Mouse (Mus musculus): ENCODE data around the gene Prpf39. TPM values are rescaled to one million over a fixed set of nuclear protein-coding genes. Genes with fewer than 3 reads are reported as not detected.

The Prpf39 gene
- polyA plus RNA-seq (2012; fragmentation: generic; extraction: Trizol) = 4.3 TPM
- long read RNA-seq, experiment 1, full-length matches to known transcripts = 1 of 8 reads
- long read RNA-seq, experiment 1, partial matches to known transcripts = 5 of 8 reads
- long read RNA-seq, experiment 1, other reads (novel, unspliced or antisense) = 2 of 8 reads
- long read RNA-seq, experiment 2, full-length matches to known transcripts = 74 of 165 reads
- long read RNA-seq, experiment 2, partial matches to known transcripts = 45 of 165 reads
- long read RNA-seq, experiment 2, other reads (novel, unspliced or antisense) = 46 of 165 reads

DNA sequence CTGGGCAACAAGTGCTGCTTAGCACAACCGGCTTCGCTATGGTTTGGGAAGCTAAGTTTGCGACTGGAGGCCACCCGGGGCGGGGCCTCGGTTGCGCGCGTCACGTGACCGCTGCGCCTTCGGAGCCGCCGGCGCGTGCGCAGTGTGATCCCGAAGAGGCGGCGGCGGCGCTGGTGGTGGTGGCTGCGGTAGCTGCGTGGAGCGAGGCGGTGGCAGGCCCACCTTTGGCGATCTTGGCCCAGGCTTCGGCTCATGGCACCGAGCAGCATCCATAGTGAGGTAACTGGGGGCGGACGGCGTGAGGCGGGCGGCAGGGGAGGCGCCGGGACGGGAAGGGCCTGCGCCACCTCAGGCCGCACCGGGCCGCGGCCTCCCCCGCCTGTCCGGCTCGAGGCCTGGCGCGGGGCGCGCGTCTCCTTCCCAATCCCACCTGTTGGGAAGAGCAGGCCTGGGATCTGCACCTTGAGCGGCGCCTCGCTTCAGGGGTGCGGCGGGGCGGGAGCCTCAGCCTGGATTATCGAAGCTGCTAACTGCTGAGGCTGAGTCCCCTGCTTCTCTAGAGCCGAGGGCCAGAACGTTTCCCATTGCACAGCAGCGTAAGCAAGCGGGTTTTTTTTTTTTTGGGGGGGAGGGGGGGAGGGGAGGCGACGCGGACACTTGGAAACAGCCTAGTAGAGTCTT lies at the start of gene Prpf39:
Gene Prpf39 (plus strand): TSS at position 144 of the 681 bp plus-strand sequence.
- Histone ChIP-seq H3K79me2 (ENCODE audit: control insufficient read depth, insufficient read depth) (peaks cover 53% of the 10 kb centered on the region), H3K79me3 (ENCODE audit: low read depth) (peaks cover 51% of the 10 kb centered on the region), H3K27me3 (ENCODE audit: control insufficient read depth, insufficient read depth, insufficient read length) (no peaks in the 10 kb centered on the region), H3K36me3 (ENCODE audit: control insufficient read depth, insufficient read depth) (peaks cover 16% of the 10 kb centered on the region), H3ac (ENCODE audit: control insufficient read depth, insufficient read length, low read depth) (peak within 1 kb of the TSS; percentile 78), H3K4me3 (ENCODE audit: insufficient read depth, poor library complexity, severe bottlenecking) (peak within 1 kb of the TSS; percentile 56)
- peak; percentile 97 for TF ChIP-seq USF1 (IDR thresholded peaks at IDR 0.05; ENCODE audit: low read depth)
- TF ChIP-seq FOSL1 (IDR thresholded peaks at IDR 0.05; ENCODE audit: insufficient read depth, low read length, poor library complexity, severe bottlenecking) = no peak

DNA sequence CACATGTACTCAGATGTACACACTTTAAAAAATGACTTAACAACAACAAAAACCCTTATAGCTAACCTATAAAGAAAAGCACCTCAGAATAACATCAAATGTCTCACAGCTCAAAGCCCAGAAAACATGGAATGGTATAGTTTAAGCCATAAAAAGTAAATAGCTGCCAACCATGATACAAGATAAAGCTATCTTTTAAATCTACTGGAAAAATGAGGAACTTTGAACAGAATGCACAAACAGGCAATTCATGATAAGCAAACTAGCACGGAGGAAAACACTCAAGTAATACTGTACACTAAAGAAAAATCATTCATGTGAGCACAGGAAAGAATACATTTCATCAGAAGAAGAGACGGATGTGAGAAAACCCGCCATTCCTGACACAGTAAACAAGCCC lies 28.4 kb upstream of the Prpf39 start:
- TF ChIP-seq CTCF (IDR thresholded peaks at IDR 0.05; ENCODE audit: control insufficient read depth, insufficient read depth, insufficient read length) = no peak
- Histone ChIP-seq H3K36me3 (ENCODE audit: control insufficient read depth, insufficient read depth) (peaks cover 76% of the 10 kb centered on the region), H3K4me3 (ENCODE audit: insufficient read depth, poor library complexity, severe bottlenecking) (no peak overlapping the region), H3K79me3 (ENCODE audit: low read depth) (no peaks in the 10 kb centered on the region), H3K27me3 (ENCODE audit: control insufficient read depth, insufficient read depth, insufficient read length) (no peaks in the 10 kb centered on the region), H3K79me2 (ENCODE audit: control insufficient read depth, insufficient read depth) (no peaks in the 10 kb centered on the region), H3ac (ENCODE audit: control insufficient read depth, insufficient read length, low read depth) (no peak overlapping the region)

DNA sequence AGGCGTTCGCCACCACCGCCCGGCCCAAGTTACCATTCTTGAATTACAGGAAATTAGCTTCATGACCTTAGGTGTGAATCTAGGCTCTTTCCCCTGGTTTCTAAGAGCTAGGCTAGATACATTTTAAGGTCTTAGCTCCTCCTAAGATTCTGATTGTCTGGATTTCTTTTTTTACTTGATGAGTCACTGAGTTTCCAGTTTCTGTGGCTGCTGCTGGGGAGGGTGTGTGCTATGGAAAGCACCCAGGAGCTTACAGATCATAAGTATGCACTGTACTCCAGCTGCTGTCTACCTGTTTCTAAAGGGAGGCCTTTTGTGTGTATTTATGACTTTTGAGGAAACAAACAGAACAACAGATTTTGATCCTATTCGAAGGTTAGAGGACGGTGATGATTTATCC lies 13.3 kb upstream of the Prpf39 start:
- Histone ChIP-seq H3K79me2 (ENCODE audit: control insufficient read depth, insufficient read depth) (no peaks in the 10 kb centered on the region), H3K4me3 (ENCODE audit: insufficient read depth, poor library complexity, severe bottlenecking) (no peak overlapping the region), H3K79me3 (ENCODE audit: low read depth) (no peaks in the 10 kb centered on the region), H3K36me3 (ENCODE audit: control insufficient read depth, insufficient read depth) (peaks cover 34% of the 10 kb centered on the region), H3ac (ENCODE audit: control insufficient read depth, insufficient read length, low read depth) (no peak overlapping the region), H3K27me3 (ENCODE audit: control insufficient read depth, insufficient read depth, insufficient read length) (no peaks in the 10 kb centered on the region)
- TF ChIP-seq CEBPB (IDR thresholded peaks at IDR 0.05; ENCODE audit: low read depth) (no peak), CTCF (IDR thresholded peaks at IDR 0.05; ENCODE audit: control insufficient read depth, insufficient read depth, insufficient read length) (no peak), USF1 (IDR thresholded peaks at IDR 0.05; ENCODE audit: low read depth) (no peak), MYOD1 (IDR thresholded peaks at IDR 0.05; ENCODE audit: control insufficient read depth, insufficient read length, low read depth) (no peak), MYOG (IDR thresholded peaks at IDR 0.05; ENCODE audit: control insufficient read depth, extremely low read depth, insufficient read length) (no peak), FOSL1 (IDR thresholded peaks at IDR 0.05; ENCODE audit: insufficient read depth, low read length, poor library complexity, severe bottlenecking) (no peak), MAX (IDR thresholded peaks at IDR 0.05) (no peak)

DNA sequence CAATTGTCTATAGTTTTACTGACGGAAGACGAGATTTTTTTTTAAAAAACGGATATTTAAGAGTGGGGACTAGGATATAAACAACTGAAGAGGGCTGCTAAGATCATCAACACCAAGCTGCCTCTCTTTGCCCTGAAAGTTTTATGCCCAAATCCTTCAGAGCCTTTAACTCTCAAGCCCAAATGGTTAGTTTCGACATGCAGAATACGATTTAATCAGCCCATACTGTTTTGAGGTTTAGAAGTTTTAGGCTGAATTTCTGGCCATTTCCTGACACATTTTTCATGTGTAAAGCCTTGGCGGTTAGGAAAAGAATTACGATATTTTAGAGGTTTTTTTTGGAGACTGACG lies 319 bp upstream of the Prpf39 start:
- no peaks in the 10 kb centered on the region for H3K27me3 ChIP-seq (ENCODE audit: control insufficient read depth, insufficient read depth, insufficient read length)
- peaks cover 13% of the 10 kb centered on the region for H3K36me3 ChIP-seq (ENCODE audit: control insufficient read depth, insufficient read depth)
- peak overlapping the region; percentile 56 for H3K4me3 ChIP-seq (ENCODE audit: insufficient read depth, poor library complexity, severe bottlenecking)
- TF ChIP-seq MAX (IDR thresholded peaks at IDR 0.05) = no peak
- TF ChIP-seq MYOD1 (IDR thresholded peaks at IDR 0.05; ENCODE audit: control insufficient read depth, insufficient read length, low read depth) = no peak
- TF ChIP-seq CTCF (IDR thresholded peaks at IDR 0.05; ENCODE audit: control insufficient read depth, insufficient read depth, insufficient read length) = no peak
- no peak for TF ChIP-seq MYOG (IDR thresholded peaks at IDR 0.05; ENCODE audit: control insufficient read depth, extremely low read depth, insufficient read length)
- peaks cover 46% of the 10 kb centered on the region for H3K79me3 ChIP-seq (ENCODE audit: low read depth)
- H3ac ChIP-seq (ENCODE audit: control insufficient read depth, insufficient read length, low read depth) = no peak overlapping the region
- peaks cover 48% of the 10 kb centered on the region for H3K79me2 ChIP-seq (ENCODE audit: control insufficient read depth, insufficient read depth)

DNA sequence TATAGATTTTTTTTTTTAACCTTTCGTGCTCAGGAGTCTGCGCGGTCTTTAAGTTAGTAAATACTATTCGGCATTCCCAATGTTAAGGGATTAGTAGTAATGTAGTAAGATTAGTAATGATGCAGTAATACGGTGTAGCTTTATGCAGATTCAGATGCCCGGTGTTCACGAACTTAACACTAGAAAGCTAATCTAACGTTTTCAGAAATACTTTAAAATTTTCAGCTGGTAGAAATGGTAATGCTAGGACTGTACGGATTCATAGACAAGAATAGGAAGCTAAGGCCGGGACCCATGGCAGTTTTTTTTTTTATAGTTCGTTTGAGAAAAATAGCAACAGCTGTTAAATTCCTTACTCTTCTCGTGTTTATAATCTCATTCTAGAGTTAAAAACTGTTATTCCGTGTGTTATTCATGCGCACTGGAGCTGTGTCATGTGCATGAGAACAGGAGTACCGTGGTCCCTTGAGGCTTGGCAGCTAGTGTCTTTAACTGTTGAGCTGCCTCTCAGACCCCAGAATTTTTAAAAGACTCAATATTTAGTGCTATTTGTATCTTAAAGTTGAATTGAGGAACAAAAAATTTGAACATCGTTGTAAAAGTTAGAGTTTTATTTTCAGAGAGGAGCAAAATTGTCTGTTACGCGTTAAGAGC lies 886 bp downstream of the Prpf39 start:
- peaks cover 23% of the 10 kb centered on the region for H3K36me3 ChIP-seq (ENCODE audit: control insufficient read depth, insufficient read depth)
- peak overlapping the region; percentile 56 for H3K4me3 ChIP-seq (ENCODE audit: insufficient read depth, poor library complexity, severe bottlenecking)
- TF ChIP-seq MYOG (IDR thresholded peaks at IDR 0.05; ENCODE audit: control insufficient read depth, extremely low read depth, insufficient read length) (no peak), MYOD1 (IDR thresholded peaks at IDR 0.05; ENCODE audit: control insufficient read depth, insufficient read length, low read depth) (no peak), FOSL1 (IDR thresholded peaks at IDR 0.05; ENCODE audit: insufficient read depth, low read length, poor library complexity, severe bottlenecking) (no peak), CEBPB (IDR thresholded peaks at IDR 0.05; ENCODE audit: low read depth) (no peak), MAX (IDR thresholded peaks at IDR 0.05) (no peak), CTCF (IDR thresholded peaks at IDR 0.05; ENCODE audit: control insufficient read depth, insufficient read depth, insufficient read length) (no peak), USF1 (IDR thresholded peaks at IDR 0.05; ENCODE audit: low read depth) (no peak)
- peak overlapping the region; percentile 13 for H3ac ChIP-seq (ENCODE audit: control insufficient read depth, insufficient read length, low read depth)
- peaks cover 60% of the 10 kb centered on the region for H3K79me2 ChIP-seq (ENCODE audit: control insufficient read depth, insufficient read depth)
- H3K79me3 ChIP-seq (ENCODE audit: low read depth) = peaks cover 58% of the 10 kb centered on the region
- H3K27me3 ChIP-seq (ENCODE audit: control insufficient read depth, insufficient read depth, insufficient read length) = no peaks in the 10 kb centered on the region

DNA sequence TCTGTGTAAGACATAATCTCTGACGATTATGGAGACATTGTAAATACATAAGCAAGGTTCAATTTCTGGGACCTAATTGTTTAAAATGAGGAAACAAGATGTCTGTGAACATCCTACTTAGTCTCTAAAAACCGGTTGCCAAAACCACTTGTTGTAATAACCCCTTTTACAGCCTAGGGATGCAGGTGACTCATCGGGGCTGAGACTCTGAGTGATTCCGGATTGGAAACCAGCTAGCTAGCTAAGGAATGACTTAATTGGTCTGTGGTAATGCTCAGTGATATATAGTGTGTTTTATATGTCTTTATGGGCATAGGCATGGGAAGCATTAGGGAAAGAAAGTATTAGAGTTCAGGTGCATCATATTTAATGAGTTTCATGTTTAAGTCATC lies 1.4 kb downstream of the Prpf39 start:
- Histone ChIP-seq H3K4me3 (ENCODE audit: insufficient read depth, poor library complexity, severe bottlenecking) (peak overlapping the region; percentile 56), H3K27me3 (ENCODE audit: control insufficient read depth, insufficient read depth, insufficient read length) (no peaks in the 10 kb centered on the region), H3K79me3 (ENCODE audit: low read depth) (peaks cover 63% of the 10 kb centered on the region), H3ac (ENCODE audit: control insufficient read depth, insufficient read length, low read depth) (no peak overlapping the region), H3K79me2 (ENCODE audit: control insufficient read depth, insufficient read depth) (peaks cover 65% of the 10 kb centered on the region), H3K36me3 (ENCODE audit: control insufficient read depth, insufficient read depth) (peaks cover 28% of the 10 kb centered on the region)
- no peak for TF ChIP-seq MYOG (IDR thresholded peaks at IDR 0.05; ENCODE audit: control insufficient read depth, extremely low read depth, insufficient read length)
- no peak for TF ChIP-seq CTCF (IDR thresholded peaks at IDR 0.05; ENCODE audit: control insufficient read depth, insufficient read depth, insufficient read length)
- no peak for TF ChIP-seq MAX (IDR thresholded peaks at IDR 0.05)
- TF ChIP-seq FOSL1 (IDR thresholded peaks at IDR 0.05; ENCODE audit: insufficient read depth, low read length, poor library complexity, severe bottlenecking) = peak; percentile 32
- no peak for TF ChIP-seq CEBPB (IDR thresholded peaks at IDR 0.05; ENCODE audit: low read depth)
- no peak for TF ChIP-seq MYOD1 (IDR thresholded peaks at IDR 0.05; ENCODE audit: control insufficient read depth, insufficient read length, low read depth)
- no peak for TF ChIP-seq USF1 (IDR thresholded peaks at IDR 0.05; ENCODE audit: low read depth)

Measured in C2C12 (cell line).